Mouse (Mus musculus) heart, postnatal 4 days (tissue): ENCODE data around the gene Drc3. TPM values are rescaled to one million over a fixed set of nuclear protein-coding genes. Genes with fewer than 3 reads are reported as not detected.
"Not testable (repeated sequence)": the region's sequence is repeated elsewhere in the genome, so short reads cannot be mapped to it uniquely, and the experiment has no call there.

Source experiments
- DNase-seq: peaks from one replicate; pipeline ENCODE4 v3.0.0; 2021
- total RNA-seq, 2 experiments: library from RNA; stranded (reverse); gene quantifications; 2 replicates each; pipeline ENCODE4 v1.2.3; 2021

Drc3 gene
- total RNA-seq, 2 experiments from 2014 or later, result 1.8 to 2.4 TPM

DNA sequence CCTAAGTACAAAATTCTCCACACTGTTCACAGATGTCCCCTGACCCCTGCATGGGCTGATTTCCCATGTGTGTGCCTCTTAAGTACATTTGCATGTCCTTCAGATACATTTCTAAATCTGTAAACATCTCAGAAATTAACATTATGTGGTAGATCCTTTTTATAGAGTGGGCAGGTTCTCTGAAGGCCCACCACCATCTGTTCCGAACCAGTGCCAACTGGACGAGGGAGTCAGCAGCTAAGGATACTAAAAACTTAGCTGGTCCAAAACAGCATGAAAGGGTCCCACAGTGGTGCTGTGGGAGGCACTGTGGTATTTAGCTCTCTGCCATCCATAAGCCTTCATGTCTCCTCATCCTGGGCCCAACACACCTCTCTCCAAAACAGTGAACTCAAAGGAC, 44.0 kb downstream of the Drc3 start:
- DNase-seq, result no peak

GRCm38 (mm10) chr11:60406606-60407005, 53.5 kb downstream of the Drc3 start:
- no peak for DNase-seq

- DNase-seq, result peak; percentile 73
These were observed 59.0 kb downstream of the Drc3 start for GRCm38 (mm10) chr11:60412173-60412572.

DNA sequence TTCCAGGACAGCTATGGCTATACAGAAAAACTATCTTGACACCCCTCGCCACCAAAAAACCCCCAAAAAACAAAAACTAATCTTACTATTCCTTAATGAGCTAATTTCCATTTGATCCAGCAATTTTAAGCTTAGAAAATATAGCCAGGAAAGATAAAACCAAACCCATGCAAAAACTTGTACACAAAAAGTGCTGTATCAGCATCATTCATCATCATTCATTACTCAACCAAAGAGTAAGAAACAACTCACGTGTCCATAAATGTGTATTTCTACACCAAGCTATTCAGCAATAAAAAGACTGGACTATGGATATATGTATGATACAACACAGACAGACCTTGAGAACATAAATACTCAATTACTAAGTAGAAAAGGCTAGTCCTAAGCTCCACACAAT, 59.8 kb downstream of the Drc3 start:
- no peak for DNase-seq

GRCm38 (mm10) chr11:60416590-60416962, 63.4 kb downstream of the Drc3 start:
- DNase-seq, result no peak

DNA sequence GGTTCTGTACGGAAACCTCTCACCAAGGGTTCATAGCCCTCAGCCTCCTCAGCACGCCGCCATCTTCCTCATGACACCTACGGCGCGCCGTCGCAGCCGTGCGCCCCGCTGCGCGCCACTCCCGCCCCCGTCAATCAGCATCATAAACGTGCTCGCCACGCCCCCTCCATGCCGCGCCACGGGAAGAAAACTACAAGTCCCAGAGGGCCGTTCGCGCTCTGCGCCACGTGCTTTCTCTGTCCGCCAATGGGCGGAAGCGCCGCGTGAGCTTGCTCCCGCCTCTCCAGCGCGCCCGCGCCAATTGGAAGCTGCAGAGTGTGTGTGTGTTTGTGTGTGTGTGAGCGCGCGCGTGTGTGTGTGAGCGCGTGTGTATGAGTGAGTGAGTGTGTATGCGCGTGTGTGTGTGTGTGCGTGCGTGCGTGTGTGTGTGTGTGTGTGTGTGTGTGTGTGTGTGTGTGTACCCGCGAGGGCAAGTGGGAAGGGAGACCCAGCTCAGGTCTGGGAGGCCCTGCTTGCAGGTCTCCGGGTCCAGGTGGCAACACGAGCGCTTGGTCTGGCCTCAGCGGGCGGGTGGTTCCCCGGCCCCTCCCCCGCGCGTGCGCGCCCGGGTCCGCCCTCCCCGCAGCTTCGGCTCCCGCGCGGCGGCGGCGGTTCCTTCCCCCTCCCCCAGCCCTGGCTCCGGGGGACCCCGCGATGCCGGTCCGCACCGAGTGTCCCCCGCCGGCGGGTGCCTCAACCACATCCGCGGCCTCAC, 64.0 kb downstream of the Drc3 start, which contains the start of gene Gid4:
Gid4 (plus strand) TSS at position 183 of the 754 bp plus-strand sequence.
- peak; percentile 99 for DNase-seq

GRCm38 (mm10) chr11:60417717-60418472, 64.8 kb downstream of the Drc3 start, which contains the start of gene Atpaf2:
Gene Atpaf2, minus strand, starts transcription at chr11:60418457.
- peak; percentile 44 for DNase-seq

GRCm38 (mm10) chr11:60418473-60418803, 65.3 kb downstream of the Drc3 start:
- no peak for DNase-seq

DNA sequence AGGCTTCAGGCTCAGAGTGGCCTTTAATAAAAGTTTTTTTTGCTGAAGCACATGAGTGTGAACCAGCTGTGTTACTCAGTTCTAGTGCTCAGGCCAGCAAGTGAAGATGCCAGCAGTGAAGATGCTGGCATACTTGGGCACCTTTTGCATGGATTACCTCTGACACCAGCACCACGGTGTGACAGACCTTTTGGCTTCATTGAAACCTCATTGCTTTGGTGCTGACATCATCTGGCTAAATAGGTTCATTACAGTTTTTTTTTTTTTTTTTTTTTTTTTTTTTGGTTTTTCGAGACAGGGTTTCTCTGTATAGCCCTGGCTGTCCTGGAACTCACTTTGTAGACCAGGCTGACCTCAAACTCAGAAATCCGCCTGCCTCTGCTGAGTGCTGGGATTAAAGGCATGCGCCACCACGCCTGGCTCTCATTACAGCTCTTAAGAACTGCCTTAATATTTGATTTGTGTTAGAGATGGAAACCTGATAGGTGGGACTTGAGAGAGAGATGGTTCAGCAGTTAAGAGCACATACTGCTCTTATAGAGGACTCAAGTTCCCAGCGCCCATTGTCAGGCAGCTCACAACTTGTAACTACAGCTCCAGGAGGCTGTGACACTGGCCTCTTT, 69.0 kb downstream of the Drc3 start:
- DNase-seq, result no peak

DNA sequence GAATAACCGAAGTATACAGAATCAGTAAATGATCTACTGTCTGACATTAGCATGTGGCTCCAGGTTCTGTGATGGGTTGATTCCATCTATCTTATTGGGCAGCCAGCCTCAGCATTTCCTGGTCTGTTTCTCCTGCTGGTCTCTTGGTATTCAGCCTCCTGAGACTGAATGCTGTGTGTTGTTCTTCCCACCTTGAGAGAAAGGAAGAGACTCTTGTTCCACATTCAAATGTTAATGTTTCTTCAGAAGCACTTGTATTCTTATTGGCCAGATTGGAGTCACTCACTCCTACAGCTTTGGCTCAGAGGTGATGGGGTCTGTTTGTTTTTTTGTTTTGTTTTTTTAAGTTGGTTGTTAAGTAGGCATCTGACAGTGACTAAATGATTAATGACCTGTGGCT, 69.9 kb downstream of the Drc3 start:
- no peak for DNase-seq

DNA sequence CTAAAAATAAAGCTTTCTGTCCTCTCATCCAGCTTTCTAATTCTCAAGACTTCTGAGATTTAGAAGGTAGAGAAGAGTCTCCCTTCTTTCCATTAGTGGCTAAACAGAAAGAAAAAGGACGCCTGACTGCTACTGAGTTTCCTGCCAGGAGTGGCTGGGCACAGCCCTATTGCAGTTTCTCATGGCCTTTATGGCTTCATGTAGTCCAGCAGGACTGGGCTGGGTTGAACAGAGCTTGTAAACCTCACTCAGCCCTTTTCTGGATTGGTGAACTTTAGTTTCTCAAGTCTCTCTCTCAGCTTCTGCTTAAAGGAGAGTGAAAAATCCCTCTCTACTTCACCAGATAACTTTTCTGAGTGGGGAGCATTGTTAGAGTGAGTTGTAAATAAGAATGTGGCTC, 73.3 kb downstream of the Drc3 start:
- no peak for DNase-seq

DNA sequence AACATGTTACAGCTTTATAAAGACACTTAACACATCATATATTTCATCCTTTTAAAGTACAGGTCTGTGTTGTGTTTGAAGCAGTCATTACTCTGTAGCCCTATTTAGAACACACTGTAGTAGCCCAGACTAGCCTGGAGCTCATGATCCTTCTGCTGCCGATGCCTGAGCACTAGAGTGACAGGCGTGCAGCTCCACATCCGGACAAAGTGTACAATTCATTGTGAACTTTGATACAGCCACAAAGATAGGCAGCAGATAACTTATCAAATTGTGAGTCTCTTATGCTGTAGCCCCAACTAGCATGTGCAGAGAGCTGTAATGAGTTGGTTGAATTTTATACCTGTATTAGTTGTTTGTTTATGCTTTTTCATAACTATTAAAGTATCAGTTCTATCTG, 74.5 kb downstream of the Drc3 start:
- DNase-seq, result no peak

GRCm38 (mm10) chr11:60433501-60433900, 80.4 kb downstream of the Drc3 start:
- no peak for DNase-seq

DNA sequence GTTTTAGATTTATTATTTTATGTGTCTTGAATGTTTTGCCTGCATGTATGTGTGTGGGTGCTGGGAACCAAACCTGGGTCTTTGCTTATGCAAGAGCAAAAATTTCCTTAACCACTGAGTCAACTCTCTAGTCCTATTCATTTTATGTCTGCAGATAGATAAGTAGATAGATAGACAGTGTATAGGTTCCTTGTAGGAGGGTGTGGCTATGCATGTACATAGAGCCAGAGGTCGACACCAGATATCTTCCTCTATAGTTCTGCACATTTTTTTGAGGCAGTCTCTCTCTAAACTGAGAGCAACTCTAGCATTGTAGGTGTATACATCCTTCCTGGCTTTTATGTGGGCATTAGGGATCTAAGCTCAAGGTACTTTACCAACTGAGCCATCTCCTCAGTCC, 82.0 kb downstream of the Drc3 start:
- no peak for DNase-seq

GRCm38 (mm10) chr11:60436618-60437017, 83.5 kb downstream of the Drc3 start:
- DNase-seq, result no peak

DNA sequence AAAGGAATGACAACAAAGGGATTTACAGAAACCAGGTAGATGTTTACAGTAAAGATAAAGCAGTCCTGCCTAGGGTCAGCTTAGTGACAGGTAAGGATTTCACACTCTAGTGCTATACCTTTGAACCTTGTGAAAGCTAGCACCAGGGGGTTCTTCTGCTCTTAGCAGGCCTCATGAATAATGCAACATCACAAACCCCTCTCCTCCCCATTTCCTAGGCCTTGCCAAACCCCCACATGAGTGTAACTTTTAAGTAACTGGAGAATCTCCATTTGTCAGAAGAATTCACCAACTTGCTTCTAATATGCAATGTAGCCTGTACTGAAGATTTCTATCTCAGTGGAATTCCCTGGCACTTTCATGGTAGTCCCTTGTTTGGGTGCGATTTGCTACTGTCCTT, 86.5 kb downstream of the Drc3 start:
- DNase-seq, result not testable (repeated sequence)

DNA sequence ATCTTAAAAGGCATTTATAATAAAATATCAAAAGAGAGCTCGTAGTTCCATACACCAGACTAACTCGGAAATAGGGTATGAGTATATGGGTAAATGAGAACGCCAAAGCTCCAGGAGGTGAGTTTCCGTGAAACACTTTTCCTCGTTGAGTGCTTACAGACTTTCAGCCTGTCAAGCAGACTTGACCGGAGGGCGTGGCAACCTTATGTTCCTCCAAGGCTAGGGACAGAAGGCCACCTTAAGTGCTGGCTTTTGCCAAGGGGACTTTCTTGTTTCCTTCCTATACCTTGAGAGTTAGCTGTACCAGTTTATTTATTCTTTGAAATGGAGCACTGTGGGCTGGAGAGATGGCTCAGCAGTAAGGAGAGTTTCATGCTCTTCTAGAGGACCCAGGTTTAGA, 87.0 kb downstream of the Drc3 start:
- DNase-seq, result no peak

GRCm38 (mm10) chr11:60442896-60443295, 89.8 kb downstream of the Drc3 start:
- no peak for DNase-seq

Other genes starting within 250 kb of the Drc3 start
- 10 to 100 TPM; 50.6 to 58.0 TPM for gene Rai1, start 248.3 kb upstream of the Drc3 start, total RNA-seq
- 10 to 100 TPM; 35.8 to 50.8 TPM for gene Srebf1, start 130.7 kb upstream of the Drc3 start, total RNA-seq
- gene Tom1l2, start 424 bp upstream of the Drc3 start, total RNA-seq, result 10 to 100 TPM; 83.2 to 85.0 TPM
- 10 to 100 TPM; 23.9 to 25.6 TPM for gene Gid4, start 63.8 kb downstream of the Drc3 start, total RNA-seq
- gene Atpaf2, start 65.1 kb downstream of the Drc3 start, total RNA-seq, result 10 to 100 TPM; 48.5 to 50.1 TPM
- gene Drg2, start 101.3 kb downstream of the Drc3 start, total RNA-seq, result 10 to 100 TPM; 42.7 to 44.0 TPM
- gene Myo15, start 116.0 kb downstream of the Drc3 start, total RNA-seq, result under 1 TPM in 1 of 2 experiments, not detected in 1; 0.14 TPM
- gene Alkbh5, start 183.1 kb downstream of the Drc3 start, total RNA-seq, result 10 to 100 TPM; 69.1 to 71.9 TPM